Mouse (Mus musculus) G1E (cell line): ENCODE measurements around the gene Eml1.

ENCODE experiments used
- CTCF ChIP-seq: IDR thresholded peaks from 2 replicates; pipeline ENCODE4 v1.5.1; 2012; ENCODE audit warnings: low read depth, low read length, inconsistent platforms, mixed read lengths
- GATA1 ChIP-seq: IDR thresholded peaks from 2 replicates; pipeline ENCODE4 v1.6.1; 2012; ENCODE audit warnings: borderline replicate concordance, low read length, inconsistent platforms, mixed read lengths
- POLR2AphosphoS5 ChIP-seq: IDR thresholded peaks from 2 replicates; pipeline ENCODE4 v1.6.1; 2012; ENCODE audit warnings: low read depth, low read length, inconsistent platforms; ENCODE audit not compliant: insufficient replicate concordance
- TAL1 ChIP-seq: conservative IDR thresholded peaks from 2 replicates; pipeline ENCODE4 v1.6.1; 2012; ENCODE audit warnings: low read depth, low read length, inconsistent platforms, mixed read lengths

DNA sequence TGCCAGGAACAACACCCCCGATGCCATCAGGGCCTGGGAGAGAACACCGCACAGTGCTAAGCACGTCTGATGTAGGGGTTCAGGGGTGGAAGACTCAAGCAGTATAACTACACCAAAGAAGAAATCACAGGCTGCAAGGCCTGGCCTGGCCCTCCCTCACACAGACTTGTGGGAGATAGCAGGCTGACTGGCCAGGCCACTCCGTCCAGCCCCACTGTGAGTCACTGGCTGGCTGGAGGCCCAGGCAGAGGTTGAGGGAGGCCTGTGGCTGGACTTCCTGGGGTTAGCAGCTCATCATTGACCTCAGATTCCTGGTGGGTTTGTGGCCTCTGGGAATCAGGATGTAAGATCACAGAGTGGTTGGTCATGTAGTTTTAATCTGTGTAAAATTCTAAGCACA, 22.9 kb downstream of the Eml1 start:
- TF ChIP-seq CTCF = no peak
- TF ChIP-seq GATA1 = no peak
- TF ChIP-seq POLR2AphosphoS5 = no peak
- TF ChIP-seq TAL1 = no peak
